Mouse (Mus musculus) small intestine, adult 2 months (tissue): Measurements from ENCODE around the gene Slc12a8.

Experiments used
- CTCF ChIP-seq: fragments of 200-500 bp; IDR thresholded peaks from 2 replicates; pipeline ENCODE4 v1.5.1; 2012; ENCODE audit warnings: low read depth, mild to moderate bottlenecking, control low read depth, inconsistent platforms, low read length, moderate library complexity, mixed read lengths; ENCODE audit not compliant: insufficient replicate concordance, insufficient read length; ENCODE audit errors: extremely low read depth
- POLR2A ChIP-seq: fragments of 200-500 bp; IDR thresholded peaks from 2 replicates; pipeline ENCODE4 v1.6.1; 2012; ENCODE audit warnings: low read depth, mild to moderate bottlenecking, control low read depth, inconsistent platforms, low read length, moderate library complexity

DNA sequence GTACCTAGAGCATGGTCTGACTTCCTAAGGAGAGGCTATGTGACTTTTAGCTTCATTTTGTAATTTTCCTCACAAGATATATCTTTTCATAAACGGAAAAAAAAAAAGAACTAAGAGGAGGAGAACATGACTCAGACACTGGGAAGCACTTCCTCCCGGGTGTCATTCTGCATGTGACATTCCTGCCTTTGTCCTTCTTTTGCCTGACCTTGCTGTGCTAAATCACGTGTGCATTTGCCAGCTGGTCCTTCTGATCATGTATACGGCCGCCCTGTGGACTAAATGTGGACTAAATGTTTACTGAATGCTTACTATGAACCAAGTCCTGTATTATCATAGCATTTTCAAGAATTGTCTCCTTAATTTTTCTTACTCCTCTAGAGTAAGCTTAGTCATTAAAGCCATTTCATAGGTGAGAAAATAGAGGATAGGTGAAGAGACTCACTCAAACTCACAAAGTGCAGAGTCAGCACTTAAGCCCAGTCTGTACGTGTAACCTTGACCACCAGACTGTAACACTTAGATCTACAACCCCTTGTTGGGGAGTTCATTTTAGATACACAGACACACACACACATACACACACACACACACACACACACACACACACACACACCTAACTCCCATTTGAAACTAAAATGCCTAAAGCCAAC, 2.9 kb downstream of the Slc12a8 start:
- TF ChIP-seq CTCF, result no peak
- no peak for TF ChIP-seq POLR2A
